Mouse (Mus musculus) spleen, postnatal 10 days (tissue): Measurements from ENCODE around the gene Fgfr2.
"Not testable (repeated sequence)": the region's sequence is repeated elsewhere in the genome, so short reads cannot be mapped to it uniquely, and the experiment has no call there.

Experiments
- DNase-seq, 2 experiments: peaks; one replicate each; pipeline ENCODE4 v3.0.0; 2021 to 2022; ENCODE audit warnings: low spot score in 2 of 2

Gene Fgfr2

GRCm38 (mm10) chr7:131471551-131471950 is 1651.6 kb downstream of the Fgfr2 start:
- DNase-seq, result no peak

GRCm38 (mm10) chr7:131469506-131469905 is 1653.6 kb downstream of the Fgfr2 start:
- DNase-seq, result peak in 1 of 2 experiments; percentile 29

- no peak for DNase-seq
These were observed 1655.8 kb downstream of the Fgfr2 start for GRCm38 (mm10) chr7:131467312-131467711.

GRCm38 (mm10) chr7:131465735-131466134 is 1657.4 kb downstream of the Fgfr2 start:
- no peak for DNase-seq

- no peak for DNase-seq
These were observed 1658.0 kb downstream of the Fgfr2 start for GRCm38 (mm10) chr7:131465117-131465601.

GRCm38 (mm10) chr7:131456714-131457113 is 1666.4 kb downstream of the Fgfr2 start:
- DNase-seq, result no peak

GRCm38 (mm10) chr7:131437051-131437450 is 1686.1 kb downstream of the Fgfr2 start:
- DNase-seq, result no peak

- no peak for DNase-seq
These were observed 1688.9 kb downstream of the Fgfr2 start for GRCm38 (mm10) chr7:131434276-131434675.

GRCm38 (mm10) chr7:131432244-131432643 is 1690.9 kb downstream of the Fgfr2 start:
- no peak for DNase-seq

GRCm38 (mm10) chr7:131427331-131427730 is 1695.8 kb downstream of the Fgfr2 start:
- DNase-seq, result no peak

GRCm38 (mm10) chr7:131424912-131425311 is 1698.2 kb downstream of the Fgfr2 start:
- peak in 1 of 2 experiments; percentile 25 for DNase-seq

GRCm38 (mm10) chr7:131417605-131418004 is 1705.5 kb downstream of the Fgfr2 start:
- DNase-seq, result no peak

GRCm38 (mm10) chr7:131416742-131417141 is 1706.4 kb downstream of the Fgfr2 start:
- not testable (repeated sequence) for DNase-seq

- no peak for DNase-seq
These were observed 1711.2 kb downstream of the Fgfr2 start for GRCm38 (mm10) chr7:131411941-131412270.

- no peak for DNase-seq
These were observed 1711.8 kb downstream of the Fgfr2 start for GRCm38 (mm10) chr7:131411221-131411940.

GRCm38 (mm10) chr7:131410416-131411058 is 1712.6 kb downstream of the Fgfr2 start, which contains the start of the genes Ikzf5 and Acadsb:
TSS of gene Ikzf5 (minus strand) at chr7:131410521.
TSS of gene Acadsb (plus strand) at chr7:131410601.
- peak; percentile 99 for DNase-seq

- DNase-seq, result peak in 1 of 2 experiments; percentile 65
These were observed 1713.2 kb downstream of the Fgfr2 start for GRCm38 (mm10) chr7:131409988-131410385.

- DNase-seq, result no peak
These were observed 1713.7 kb downstream of the Fgfr2 start for GRCm38 (mm10) chr7:131409321-131409987.

GRCm38 (mm10) chr7:131391761-131392160 is 1731.4 kb downstream of the Fgfr2 start:
- not testable (repeated sequence) for DNase-seq

GRCm38 (mm10) chr7:131371880-131372651 is 1751.1 kb downstream of the Fgfr2 start:
- DNase-seq, result no peak

GRCm38 (mm10) chr7:131371470-131371860 is 1751.7 kb downstream of the Fgfr2 start:
- DNase-seq, result no peak
